Mouse (Mus musculus) embryonic facial prominence, embryonic 10.5 days (tissue): ENCODE results near the gene Gm9. TPM values are rescaled to one million over a fixed set of nuclear protein-coding genes. Genes with fewer than 3 reads are reported as not detected.

Experiments
- polyA plus RNA-seq: library from polyadenylated mRNA; unstranded; fragments of >200 nt; fragmentation: Nextera tagmentation; extraction: Ambion mirVana; gene quantifications from 2 replicates; pipeline ENCODE4 v1.2.1, GENCODE M21; 2016

The Gm9 gene
- polyA plus RNA-seq, 1 experiment from 2014 or later, result not detected

Other genes starting within 250 kb of the Gm9 start
- gene Sept6, start 219.2 kb downstream of the Gm9 start, polyA plus RNA-seq, result 37.5 and 40.5 TPM in 2 replicates
- not detected in 2 replicates for gene Sowahd, start 162.2 kb downstream of the Gm9 start, polyA plus RNA-seq
- gene Rpl39, start 125.6 kb downstream of the Gm9 start, polyA plus RNA-seq, result 474 and 495 TPM in 2 replicates
- gene Upf3b, start 100.7 kb downstream of the Gm9 start, polyA plus RNA-seq, result 17.2 and 19.0 TPM in 2 replicates
- 17.2 and 18.3 TPM in 2 replicates for gene Nkap, start 84.2 kb downstream of the Gm9 start, polyA plus RNA-seq
- gene Akap14, start 42.2 kb downstream of the Gm9 start, polyA plus RNA-seq, result 0.14 TPM in 1 of 2 replicates, not detected in the other
- 365 and 368 TPM in 2 replicates for gene Ndufa1, start 19.9 kb downstream of the Gm9 start, polyA plus RNA-seq
- gene Rnf113a1, start 19.8 kb downstream of the Gm9 start, polyA plus RNA-seq, result 11.3 and 11.8 TPM in 2 replicates
- gene Rhox1, start 11.2 kb upstream of the Gm9 start, polyA plus RNA-seq, result not detected in 2 replicates
- not detected in 2 replicates for gene Rhox2a, start 33.9 kb upstream of the Gm9 start, polyA plus RNA-seq
- gene Rhox3a, start 38.9 kb upstream of the Gm9 start, polyA plus RNA-seq, result not detected in 2 replicates
- gene Rhox4a, start 54.3 kb upstream of the Gm9 start, polyA plus RNA-seq, result not detected in 2 replicates
- not detected in 2 replicates for gene Rhox3a2, start 169.0 kb upstream of the Gm9 start, polyA plus RNA-seq
- 1.9 and 2.0 TPM in 2 replicates for gene Rhox4a2, start 179.8 kb upstream of the Gm9 start, polyA plus RNA-seq
- gene Rhox2b, start 201.0 kb upstream of the Gm9 start, polyA plus RNA-seq, result not detected in 2 replicates
- 0.64 and 0.68 TPM in 2 replicates for gene Rhox4b, start 221.5 kb upstream of the Gm9 start, polyA plus RNA-seq
- 0.48 TPM in 1 of 2 replicates, not detected in the other for gene Rhox2c, start 242.6 kb upstream of the Gm9 start, polyA plus RNA-seq
- gene Rhox3c, start 247.5 kb upstream of the Gm9 start, polyA plus RNA-seq, result not detected in 2 replicates